In the genomic region with DNA sequence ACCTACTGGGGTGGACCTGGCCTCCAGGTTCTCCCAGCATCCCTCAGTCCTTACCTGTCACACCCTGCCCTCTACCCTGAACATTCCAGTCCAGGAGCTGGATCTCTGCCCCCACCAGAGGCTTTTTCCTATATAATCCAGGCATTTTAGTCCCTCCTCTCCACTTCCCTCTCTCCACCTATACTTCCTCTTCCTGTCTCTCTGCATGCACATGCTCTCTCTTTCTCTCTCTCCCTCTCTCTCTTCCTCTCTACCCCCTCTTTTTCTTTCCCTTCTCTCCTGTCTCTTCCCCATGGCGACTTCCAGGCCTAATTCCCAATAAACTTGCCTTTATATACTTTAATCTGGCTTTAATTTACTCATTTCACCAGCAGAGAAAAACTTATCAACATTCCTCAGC, we compare ENCODE assay signal across 38 mouse cellular contexts. TPM values are rescaled to one million over a fixed set of nuclear protein-coding genes. Genes with fewer than 3 reads are reported as not detected.
"Had no signal": no experiment of that assay in that cellular context is flagged by ENCODE, and none has a peak within 500 bp of the region (broad histone marks: within the 10 kb centered on the region; RNA-seq: fewer than 3 reads in every experiment).

No protein-coding gene starts in this region.

- H3K9me3 ChIP-seq: embryonic facial prominence, embryonic 10.5 days; embryonic facial prominence, embryonic 12.5 days; embryonic facial prominence, embryonic 13.5 days; embryonic facial prominence, embryonic 15.5 days; forebrain, embryonic 10.5 days; forebrain, embryonic 12.5 days; forebrain, embryonic 13.5 days; forebrain, embryonic 15.5 days had no signal

- H3K36me3 ChIP-seq: embryonic facial prominence, embryonic 10.5 days; embryonic facial prominence, embryonic 12.5 days; embryonic facial prominence, embryonic 13.5 days; embryonic facial prominence, embryonic 15.5 days; forebrain, embryonic 10.5 days; forebrain, embryonic 12.5 days; forebrain, embryonic 15.5 days had no signal

- H3K4me3 ChIP-seq: embryonic facial prominence, embryonic 10.5 days; embryonic facial prominence, embryonic 12.5 days; embryonic facial prominence, embryonic 13.5 days; embryonic facial prominence, embryonic 15.5 days; erythroblast, embryonic 14.5 days; forebrain, embryonic 10.5 days; forebrain, embryonic 12.5 days; forebrain, embryonic 13.5 days; forebrain, embryonic 15.5 days; gastrocnemius, adult 2 months; heart, adult 2 months had no signal

- H3K27ac ChIP-seq: embryonic facial prominence, embryonic 10.5 days; embryonic facial prominence, embryonic 12.5 days; embryonic facial prominence, embryonic 13.5 days; embryonic facial prominence, embryonic 15.5 days; forebrain, embryonic 10.5 days; forebrain, embryonic 12.5 days; forebrain, embryonic 13.5 days; forebrain, embryonic 15.5 days; gastrocnemius, adult 2 months; heart, adult 2 months had no signal

- H3K9ac ChIP-seq: embryonic facial prominence, embryonic 12.5 days; embryonic facial prominence, embryonic 13.5 days; embryonic facial prominence, embryonic 15.5 days; forebrain, embryonic 12.5 days; forebrain, embryonic 13.5 days; forebrain, embryonic 15.5 days; forebrain, postnatal 0 days had no signal

- DNase-seq: cerebellum, adult 9-10 months; cerebellum, adult 9-11 months; cerebellum, postnatal 10 days; cerebellum, postnatal 14 days; cerebellum, postnatal 25 days; cerebellum, postnatal 36 days; embryo, embryonic 11 days; forebrain, postnatal 0 days; gastrocnemius, adult 2 months; gastrocnemius, postnatal 10 days; gastrocnemius, postnatal 14 days; gastrocnemius, postnatal 25 days; gastrocnemius, postnatal 36 days; heart, adult 11 months; heart, adult 18-20 months; heart, adult 2 months had no signal

RNA-seq across cellular contexts. Expression of gene Cel, which starts 25.4 kb away (rescaled TPM):
- total RNA-seq: common myeloid progenitor, adult 5-6 weeks; forebrain, postnatal 0 days; gastrocnemius, adult 2 months; gastrocnemius, adult 8-10 months; gastrocnemius, postnatal 10 days; gastrocnemius, postnatal 14 days; gastrocnemius, postnatal 25 days; gastrocnemius, postnatal 36 days; gastrocnemius, postnatal 4 days; granulocyte monocyte progenitor cell, adult 5-6 weeks; heart, adult 18-20 months; heart, adult 2 months; heart, adult 8-10 months had no signal
- polyA plus RNA-seq: embryonic facial prominence, embryonic 10.5 days; embryonic facial prominence, embryonic 11.5 days; embryonic facial prominence, embryonic 12.5 days; embryonic facial prominence, embryonic 13.5 days; embryonic facial prominence, embryonic 14.5 days; erythroblast, embryonic 14.5 days; forebrain, embryonic 10.5 days; forebrain, embryonic 11.5 days; forebrain, embryonic 12.5 days; forebrain, embryonic 13.5 days; forebrain, embryonic 14.5 days; forebrain, embryonic 16.5 days; forebrain, postnatal 0 days; heart, adult 2 months had no signal

RNA-seq across cellular contexts. Expression of gene Gfi1b, which starts 33.2 kb away (rescaled TPM):
- total RNA-seq: forebrain, postnatal 0 days; gastrocnemius, adult 18-20 months; gastrocnemius, adult 2 months; gastrocnemius, adult 8-10 months; gastrocnemius, postnatal 14 days; gastrocnemius, postnatal 25 days; gastrocnemius, postnatal 36 days; heart, adult 18-20 months; heart, adult 2 months had no signal
- polyA plus RNA-seq: cortical plate, adult 2 months; embryonic facial prominence, embryonic 15.5 days; forebrain, embryonic 14.5 days; forebrain, embryonic 15.5 days; forebrain, embryonic 16.5 days; forebrain, postnatal 0 days; frontal cortex, adult 2 months had no signal
